In genomic region chr12:12218947-12219346, GRCm38 (mm10) we compare ENCODE assay signal across 19 mouse cellular contexts. TPM values are rescaled to one million over a fixed set of nuclear protein-coding genes. Genes with fewer than 3 reads are reported as not detected.
DNase-seq lines count a peak whose midpoint lies in the region; ATAC-seq and TF ChIP-seq lines count a peak whose summit lies in the region.
"Had no signal": no experiment of that assay in that cellular context is flagged by ENCODE, and none has a peak within 500 bp of the region (broad histone marks: within the 10 kb centered on the region; RNA-seq: fewer than 3 reads in every experiment).

No protein-coding gene starts in this region.

- no peaks in the 10 kb centered on the region for H3K4me1 ChIP-seq in embryonic facial prominence, embryonic 14.5 days (ENCODE audit: control insufficient read depth, insufficient read depth, low read length)
- H3K4me1 ChIP-seq in lung, postnatal 0 days (ENCODE audit: insufficient read depth, low read depth, low read length) = no peaks in the 10 kb centered on the region
- H3K4me1 ChIP-seq: embryonic facial prominence, embryonic 12.5 days; heart, embryonic 10.5 days; hindbrain, embryonic 12.5 days had no signal

- no peaks in the 10 kb centered on the region for H3K27me3 ChIP-seq in embryonic facial prominence, embryonic 14.5 days (replicated peaks; ENCODE audit: control insufficient read depth, insufficient read depth, low read length)
- H3K27me3 ChIP-seq in lung, postnatal 0 days (replicated peaks; ENCODE audit: insufficient read depth, low read length) = no peaks in the 10 kb centered on the region
- H3K27me3 ChIP-seq: embryonic facial prominence, embryonic 12.5 days; hindbrain, embryonic 12.5 days had no signal

- DNase-seq in layer of hippocampus, adult 2 months (ENCODE audit: low spot score in 2 of 2) = no peak
- no peak for DNase-seq in layer of hippocampus, adult 18-20 months (ENCODE audit: low spot score in 2 of 2)
- DNase-seq in embryonic facial prominence, embryonic 14.5 days (ENCODE audit: low spot score) = peak; percentile 25
- DNase-seq in fat pad, adult 2 months (ENCODE audit: extremely low read depth, low read depth, low spot score) = peak; percentile 2
- DNase-seq in lung, postnatal 0 days (ENCODE audit: low spot score) = no peak
- no peak for DNase-seq in spleen, postnatal 4 days (ENCODE audit: low spot score in 2 of 2)
- DNase-seq: adrenal gland, adult 2 months; adrenal gland, postnatal 25 days; cerebellum, adult 2 months; cerebellum, postnatal 10 days; forebrain, postnatal 0 days; gastrocnemius, postnatal 36 days; heart, adult 18-20 months; heart, postnatal 10 days; heart, postnatal 4 days had no signal

- no peak for TF ChIP-seq CTCF in layer of hippocampus, adult 2 months (conservative IDR thresholded peaks at IDR 0.05)
- TF ChIP-seq CTCF in lung, postnatal 0 days (IDR thresholded peaks at IDR 0.05) = no peak

- no peak for TF ChIP-seq EP300 in lung, postnatal 0 days (IDR thresholded peaks at IDR 0.05)

- H3K4me2 ChIP-seq in embryonic facial prominence, embryonic 14.5 days (ENCODE audit: low read depth, low read length) = no peak overlapping the region
- no peak overlapping the region for H3K4me2 ChIP-seq in lung, postnatal 0 days (replicated peaks; ENCODE audit: low read depth, low read length)
- H3K4me2 ChIP-seq: embryonic facial prominence, embryonic 12.5 days; hindbrain, embryonic 12.5 days had no signal

- H3K36me3 ChIP-seq in embryonic facial prominence, embryonic 14.5 days (ENCODE audit: control insufficient read depth, insufficient read depth, low read length) = no peaks in the 10 kb centered on the region
- H3K36me3 ChIP-seq in lung, postnatal 0 days (ENCODE audit: insufficient read depth, low read length) = no peaks in the 10 kb centered on the region
- H3K36me3 ChIP-seq: embryonic facial prominence, embryonic 12.5 days; heart, embryonic 10.5 days; hindbrain, embryonic 12.5 days had no signal

- no peak overlapping the region for H3K4me3 ChIP-seq in layer of hippocampus, adult 2 months
- H3K4me3 ChIP-seq in embryonic facial prominence, embryonic 14.5 days (ENCODE audit: low read depth, low read length) = no peak overlapping the region
- H3K4me3 ChIP-seq in lung, postnatal 0 days (ENCODE audit: low read depth, low read length) = no peak overlapping the region
- H3K4me3 ChIP-seq: embryonic facial prominence, embryonic 12.5 days; heart, embryonic 10.5 days; hindbrain, embryonic 12.5 days had no signal

- no peak overlapping the region for H3K9ac ChIP-seq in embryonic facial prominence, embryonic 14.5 days (ENCODE audit: low read depth, low read length)
- H3K9ac ChIP-seq in lung, postnatal 0 days (replicated peaks; ENCODE audit: low read depth) = no peak overlapping the region
- H3K9ac ChIP-seq: embryonic facial prominence, embryonic 12.5 days; forebrain, postnatal 0 days; hindbrain, embryonic 12.5 days had no signal

- WGBS in embryonic facial prominence, embryonic 14.5 days = 72% methylated on average over 5 of the region's 5 CpGs
- 78% methylated on average over 5 of the region's 5 CpGs for WGBS in lung, postnatal 0 days

- H3K27ac ChIP-seq in layer of hippocampus, adult 2 months = peak overlapping the region; percentile 88; the same call in 1 of the 2 replicates
- no peak overlapping the region for H3K27ac ChIP-seq in embryonic facial prominence, embryonic 14.5 days (replicated peaks; ENCODE audit: low read depth, low read length)
- no peak overlapping the region for H3K27ac ChIP-seq in lung, postnatal 0 days (ENCODE audit: low read length)
- H3K27ac ChIP-seq: embryonic facial prominence, embryonic 12.5 days; heart, embryonic 10.5 days; hindbrain, embryonic 12.5 days; hindbrain, postnatal 0 days had no signal

- no peaks in the 10 kb centered on the region for H3K9me3 ChIP-seq in embryonic facial prominence, embryonic 14.5 days (ENCODE audit: control insufficient read depth, low read length)
- H3K9me3 ChIP-seq in lung, postnatal 0 days (ENCODE audit: low read length) = no peaks in the 10 kb centered on the region
- H3K9me3 ChIP-seq: embryonic facial prominence, embryonic 12.5 days; heart, embryonic 10.5 days; hindbrain, embryonic 12.5 days had no signal

- ATAC-seq in embryonic facial prominence, embryonic 14.5 days (ENCODE audit: low read depth) = 0 out of 2 replicates have a peak, but pooled peaks have one; percentile 44
- ATAC-seq in lung, postnatal 0 days = no peak
- ATAC-seq: forebrain, postnatal 0 days; hindbrain, postnatal 0 days had no signal

RNA-seq across cellular contexts. Expression of gene Fam49a, which starts 43.0 kb away (rescaled TPM):
- total RNA-seq in layer of hippocampus, adult 2 months (2021) = 100 to 1,000 TPM; 178 to 186 TPM
- 100 to 1,000 TPM; 170 to 187 TPM for total RNA-seq in layer of hippocampus, adult 18-20 months (2021)
- 14.4 and 16.0 TPM in 2 replicates for polyA plus RNA-seq in embryonic facial prominence, embryonic 14.5 days (2014; fragmentation: Nextera tagmentation; extraction: Ambion mirVana)
- 15.3 and 16.7 TPM in 2 replicates for polyA plus RNA-seq in lung, postnatal 0 days (2015; fragmentation: Nextera tagmentation; extraction: Ambion mirVana)

Comparison
In these comparisons a context has a peak if more than half of its experiments do, and no peak if none do; other contexts are left out.
1. DNase-seq: peak in embryonic facial prominence, embryonic 14.5 days (single experiment) and fat pad, adult 2 months (single experiment); none in layer of hippocampus, adult 2 months (0 of 2), layer of hippocampus, adult 18-20 months (0 of 2), lung, postnatal 0 days (single experiment) and spleen, postnatal 4 days (0 of 2).